Mouse (Mus musculus) cerebellum, postnatal 4 days (tissue): ENCODE data around the gene Msl1.
A peak's percentile ranks its signal among the peaks of the same experiment; 100 is the strongest.

Experiments
- DNase-seq, 2 experiments: peaks; one replicate each; pipeline ENCODE4 v3.0.0; 2022; ENCODE audit warnings: low spot score in 2 of 2, mixed read lengths in 1 of 2

The Msl1 gene

GRCm38 (mm10) chr11:98764091-98764490, 31.2 kb upstream of the Msl1 start:
- peak in 1 of 2 experiments; percentile 2 for DNase-seq

DNA sequence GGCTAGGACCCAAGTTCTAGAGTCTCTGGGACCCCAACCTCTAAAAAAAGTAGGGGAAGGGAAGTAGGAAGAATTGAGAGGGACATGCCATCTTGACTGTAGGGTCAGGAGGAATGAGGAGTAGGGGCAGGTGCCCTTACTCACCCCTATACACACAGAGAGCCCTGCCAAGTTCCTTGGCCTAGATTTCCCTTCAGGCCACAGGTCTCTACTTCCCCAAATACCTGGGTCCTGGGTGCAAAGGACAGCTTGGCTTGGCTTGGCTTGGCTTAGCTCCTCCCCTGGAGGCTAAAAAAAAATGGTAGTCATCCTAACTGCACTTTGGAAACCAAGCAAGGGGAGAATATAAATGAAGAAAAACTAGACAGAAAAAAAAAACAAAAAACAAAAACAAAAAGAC, 30.6 kb upstream of the Msl1 start:
- no peak for DNase-seq

GRCm38 (mm10) chr11:98765421-98766309, 29.7 kb upstream of the Msl1 start:
- DNase-seq = peak in 1 of 2 experiments; percentile 25

DNA sequence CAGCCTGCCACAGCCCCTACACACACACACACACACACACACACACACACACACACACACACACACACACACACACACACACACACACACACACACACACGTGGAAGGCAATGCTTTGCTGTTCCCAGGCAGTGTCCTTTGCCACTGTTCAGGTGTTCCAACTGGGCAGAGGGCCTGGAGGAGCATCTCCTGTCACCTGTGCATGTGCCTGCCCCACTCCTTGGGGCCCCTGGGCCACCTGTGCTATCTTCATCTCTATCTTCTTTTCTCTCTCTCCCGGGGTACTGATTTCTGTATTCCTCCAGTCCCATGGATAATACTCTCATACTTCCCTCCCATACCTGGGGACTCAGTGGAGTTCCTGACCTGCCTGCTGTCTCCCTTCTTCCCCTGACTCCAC, 29.0 kb upstream of the Msl1 start:
- DNase-seq = peak in 1 of 2 experiments; percentile 1

DNA sequence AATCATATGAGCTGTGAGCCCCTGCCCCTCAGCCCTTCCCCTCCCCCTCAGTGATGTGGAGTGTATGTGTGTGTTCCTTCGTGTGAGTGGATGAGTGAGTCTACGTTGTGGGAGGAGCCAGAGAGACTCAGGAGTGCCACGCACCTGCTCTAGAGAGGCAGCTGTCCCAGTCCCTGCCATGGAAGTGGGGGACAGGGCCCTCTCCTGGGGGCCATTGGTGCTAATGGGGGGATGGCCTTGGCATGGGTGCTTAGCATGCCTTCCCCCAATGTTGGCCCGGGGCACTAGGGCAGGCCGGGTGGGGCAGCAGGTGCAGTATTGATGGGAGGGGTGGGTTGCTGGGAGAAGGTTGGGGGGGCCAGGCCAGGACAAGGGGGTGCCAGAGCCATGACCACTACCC, 28.5 kb upstream of the Msl1 start:
- DNase-seq = peak in 1 of 2 experiments; percentile 11

- DNase-seq = peak in 1 of 2 experiments; percentile 53
These were observed 28.0 kb upstream of the Msl1 start for GRCm38 (mm10) chr11:98767276-98767675.

DNA sequence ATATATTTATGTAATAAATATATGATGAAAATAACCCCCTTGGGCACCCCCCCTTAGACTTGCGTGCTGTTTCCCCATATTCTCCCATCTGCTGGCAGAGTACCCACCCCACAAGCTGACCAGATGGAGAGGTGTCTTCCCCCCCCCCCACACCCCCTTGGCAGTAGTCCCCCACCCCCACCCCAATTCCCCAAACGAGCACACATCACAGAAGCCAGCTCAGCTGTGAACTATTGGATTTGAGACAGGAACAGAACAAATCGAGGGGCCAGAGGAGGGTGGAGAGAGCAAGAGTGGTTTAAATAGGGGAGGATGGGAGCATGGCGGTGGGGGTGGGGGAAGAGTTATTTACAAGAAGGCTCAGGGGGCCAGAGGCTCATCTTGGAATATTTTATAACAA, 27.6 kb upstream of the Msl1 start:
- no peak for DNase-seq

GRCm38 (mm10) chr11:98768127-98769006, 26.9 kb upstream of the Msl1 start:
- no peak for DNase-seq

GRCm38 (mm10) chr11:98769007-98769954, 26.0 kb upstream of the Msl1 start:
- no peak for DNase-seq

GRCm38 (mm10) chr11:98770096-98770975, 25.0 kb upstream of the Msl1 start:
- no peak for DNase-seq

GRCm38 (mm10) chr11:98771131-98771530, 24.2 kb upstream of the Msl1 start:
- no peak for DNase-seq

DNA sequence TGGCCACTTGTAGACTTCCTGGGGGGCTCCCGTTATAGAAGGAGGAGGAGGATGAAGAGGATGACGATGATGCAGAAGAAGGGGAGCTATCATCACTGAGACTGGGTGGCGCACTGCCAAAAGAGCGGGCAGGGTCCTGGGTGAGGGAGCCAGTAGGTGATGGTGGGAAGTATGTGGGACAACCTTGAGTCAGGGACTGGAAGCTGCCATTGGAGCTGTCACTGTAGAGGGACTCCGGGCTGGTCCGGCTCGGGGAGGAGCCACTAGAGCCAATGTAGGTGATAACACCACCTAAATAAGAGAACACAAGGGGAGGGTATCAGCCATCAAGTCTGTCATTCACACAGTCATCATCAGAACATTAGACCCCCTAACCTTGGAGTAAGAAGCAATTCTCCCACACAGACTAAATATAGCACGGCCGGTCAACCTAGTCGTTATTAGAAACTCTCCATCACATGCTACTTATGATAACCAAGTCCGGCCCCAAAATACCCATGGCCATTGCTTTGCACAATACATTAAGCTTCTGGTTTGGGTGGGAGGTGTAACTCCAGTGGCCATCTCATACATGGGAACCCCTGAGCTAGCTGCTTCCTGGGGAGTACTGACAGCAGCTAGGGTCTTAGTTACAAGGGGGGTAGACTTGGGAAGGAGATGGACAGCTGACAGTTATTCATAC, 23.3 kb upstream of the Msl1 start:
- no peak for DNase-seq

DNA sequence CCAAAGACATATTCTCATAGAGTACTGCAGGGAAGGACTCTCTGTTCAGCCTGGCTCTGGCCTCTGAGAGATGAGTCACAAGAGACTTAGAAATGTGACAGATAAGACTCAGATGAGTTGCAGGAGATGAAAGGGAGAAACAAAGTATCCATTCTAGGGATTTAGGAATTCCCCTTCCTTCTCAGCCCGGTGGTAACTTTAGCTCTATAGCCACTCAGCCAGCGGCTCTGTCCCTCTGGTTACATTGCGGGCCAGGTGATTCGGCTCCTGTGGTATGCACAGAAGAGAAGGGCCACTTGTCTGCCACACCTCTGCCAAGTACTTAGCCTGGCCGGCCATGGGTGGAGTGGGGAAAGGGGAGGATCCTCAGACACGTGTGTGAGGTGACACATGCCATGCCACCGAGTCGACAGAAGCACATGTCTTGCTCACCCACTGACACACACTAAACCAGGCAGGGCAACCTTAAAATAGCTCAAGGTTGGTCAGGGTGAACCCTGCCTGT, 22.6 kb upstream of the Msl1 start:
- no peak for DNase-seq

GRCm38 (mm10) chr11:98773635-98774295, 21.6 kb upstream of the Msl1 start:
- peak; percentile 80 to 87 for DNase-seq

- DNase-seq = no peak
These were observed 20.6 kb upstream of the Msl1 start, which contains the start of gene Nr1d1 for GRCm38 (mm10) chr11:98774582-98775347. Gene Nr1d1 (minus strand): TSS chr11:98775333.

DNA sequence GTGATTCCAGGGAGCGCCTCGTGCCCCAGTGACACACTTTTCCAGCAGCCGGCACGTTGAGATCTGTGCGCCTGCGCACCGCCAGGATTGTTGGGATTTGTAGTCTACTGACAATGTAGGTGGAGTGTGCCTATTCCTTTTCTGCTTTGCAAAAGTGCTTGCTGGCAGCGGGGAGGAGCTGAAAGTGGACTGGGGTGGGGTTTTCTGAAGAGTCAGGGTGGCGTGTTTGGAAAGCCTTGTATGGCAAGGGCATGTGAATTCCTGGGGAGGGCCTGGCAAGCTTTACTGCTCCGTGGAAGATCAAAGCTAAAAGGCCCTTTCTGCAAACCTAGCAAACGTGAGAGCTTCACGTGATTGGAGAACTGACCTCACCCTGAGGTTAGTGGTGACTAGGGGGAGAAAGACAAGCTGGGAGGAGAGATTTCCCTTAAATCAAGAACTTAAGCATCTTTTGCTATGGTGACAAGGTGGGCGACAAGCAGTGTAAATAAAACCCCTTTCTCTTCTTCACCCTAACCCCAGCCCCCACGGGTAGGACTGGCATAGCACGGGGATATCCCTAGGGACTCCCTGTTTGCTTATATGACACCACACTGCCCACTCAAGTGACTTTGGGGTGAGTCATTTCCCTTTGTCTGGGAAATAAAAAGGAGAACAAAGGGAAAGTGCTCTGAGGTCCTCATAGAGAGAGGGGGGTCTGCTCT, 19.8 kb upstream of the Msl1 start:
- DNase-seq = peak; percentile 96 to 98

- DNase-seq = no peak
These were observed 19.1 kb upstream of the Msl1 start for GRCm38 (mm10) chr11:98776052-98776764.
